Mouse (Mus musculus) erythroblast, embryonic 14.5 days (primary cell): ENCODE measurements around the gene Tenm3. TPM values are rescaled to one million over a fixed set of nuclear protein-coding genes. Genes with fewer than 3 reads are reported as not detected.

Experiments used
- H3K27me3 ChIP-seq: 2 replicates; pipeline ENCODE4 v1.6.1; 2012; ENCODE audit warnings: inconsistent platforms; ENCODE audit not compliant: control insufficient read depth
- H3K36me3 ChIP-seq: 2 replicates; pipeline ENCODE4 v1.6.1; 2012; ENCODE audit warnings: mild to moderate bottlenecking, inconsistent platforms; ENCODE audit not compliant: control insufficient read depth
- H3K4me1 ChIP-seq: 2 replicates; pipeline ENCODE4 v1.6.1; 2012; ENCODE audit warnings: inconsistent platforms; ENCODE audit not compliant: control insufficient read depth
- H3K4me3 ChIP-seq: replicated peaks from 2 replicates; pipeline ENCODE3; 2012; ENCODE audit warnings: moderate library complexity, mild to moderate bottlenecking, inconsistent platforms
- H3K9me3 ChIP-seq: 2 replicates; pipeline ENCODE4 v1.6.1; 2012; ENCODE audit warnings: low read length, inconsistent platforms, mixed read lengths; ENCODE audit not compliant: control insufficient read depth
- GATA1 ChIP-seq: IDR thresholded peaks from 2 replicates; pipeline ENCODE4 v1.6.1; 2012; ENCODE audit warnings: low read length, inconsistent platforms, mixed read lengths
- TAL1 ChIP-seq: IDR thresholded peaks from 3 replicates; pipeline ENCODE4 v1.6.1; 2012; ENCODE audit warnings: low read length, inconsistent platforms, mixed read lengths
- polyA plus RNA-seq: library from polyadenylated mRNA; stranded (reverse); fragments of >175 nt; gene quantifications from 2 replicates; pipeline ENCODE4 v1.2.3, GENCODE M21; 2012

Tenm3 gene
- polyA plus RNA-seq, 1 experiment: under 0.01 TPM

GRCm38 (mm10) chr8:48764011-48764410 lies 79.7 kb downstream of the Tenm3 start:
- H3K36me3 ChIP-seq: no peaks in the 10 kb centered on the region
- H3K27me3 ChIP-seq: no peaks in the 10 kb centered on the region
- TF ChIP-seq GATA1 (no peak), TAL1 (no peak)
- H3K4me3 ChIP-seq: no peak overlapping the region
- H3K9me3 ChIP-seq: peaks cover 11% of the 10 kb centered on the region
- H3K4me1 ChIP-seq: no peaks in the 10 kb centered on the region

GRCm38 (mm10) chr8:48756874-48757273 lies 86.9 kb downstream of the Tenm3 start:
- TF ChIP-seq TAL1: no peak
- Histone ChIP-seq H3K27me3 (no peaks in the 10 kb centered on the region), H3K36me3 (no peaks in the 10 kb centered on the region), H3K4me3 (no peak overlapping the region), H3K9me3 (peaks cover 13% of the 10 kb centered on the region), H3K4me1 (no peaks in the 10 kb centered on the region)

- TF ChIP-seq GATA1 (no peak), TAL1 (no peak)
- Histone ChIP-seq H3K27me3 (no peaks in the 10 kb centered on the region), H3K4me1 (no peaks in the 10 kb centered on the region), H3K36me3 (no peaks in the 10 kb centered on the region), H3K4me3 (no peak overlapping the region), H3K9me3 (peaks cover 13% of the 10 kb centered on the region)
Observed at GRCm38 (mm10) chr8:48755492-48755891, 88.3 kb downstream of the Tenm3 start.

DNA sequence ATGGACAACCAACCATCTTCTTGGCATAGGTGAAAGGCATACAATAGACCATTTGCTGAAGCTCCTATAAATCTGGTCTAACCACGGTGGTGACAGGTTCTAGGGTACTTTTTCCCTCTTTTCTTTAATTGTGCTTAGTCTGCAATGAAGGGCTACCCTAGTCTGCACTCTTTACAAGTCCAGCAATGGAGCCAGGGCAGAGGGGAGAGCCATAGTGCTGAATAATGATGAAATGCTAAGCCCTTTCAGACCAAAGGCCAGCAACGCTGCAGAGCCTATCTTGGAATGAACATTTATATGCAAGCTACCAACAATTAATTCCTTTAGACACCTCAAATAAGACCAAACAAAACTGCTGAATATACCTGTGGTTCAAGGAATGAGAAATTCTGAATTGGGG lies 88.8 kb downstream of the Tenm3 start:
- peaks cover 13% of the 10 kb centered on the region for H3K9me3 ChIP-seq
- no peak for TF ChIP-seq GATA1
- no peak for TF ChIP-seq TAL1
- H3K4me1 ChIP-seq: no peaks in the 10 kb centered on the region
- H3K27me3 ChIP-seq: no peaks in the 10 kb centered on the region
- no peak overlapping the region for H3K4me3 ChIP-seq
- no peaks in the 10 kb centered on the region for H3K36me3 ChIP-seq

DNA sequence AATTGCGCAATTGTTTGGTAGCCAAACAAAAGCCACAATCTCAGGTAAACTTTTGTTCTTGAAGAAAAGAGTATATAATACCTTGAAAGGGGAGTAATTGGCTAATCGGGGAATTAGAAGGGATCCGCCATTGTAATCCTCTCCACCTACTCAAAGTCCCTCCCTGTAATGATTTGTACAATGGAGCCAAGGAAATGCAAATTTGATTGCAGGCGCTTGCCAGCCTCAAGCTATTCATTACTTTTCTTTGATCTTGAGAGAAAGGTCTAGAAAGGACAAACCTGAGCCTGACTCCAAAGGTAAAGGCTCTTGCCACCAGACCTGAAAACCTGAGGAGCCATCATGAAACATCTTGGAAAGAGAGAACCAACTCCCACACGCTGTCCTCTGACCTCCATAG lies 91.8 kb downstream of the Tenm3 start:
- no peak for TF ChIP-seq TAL1

DNA sequence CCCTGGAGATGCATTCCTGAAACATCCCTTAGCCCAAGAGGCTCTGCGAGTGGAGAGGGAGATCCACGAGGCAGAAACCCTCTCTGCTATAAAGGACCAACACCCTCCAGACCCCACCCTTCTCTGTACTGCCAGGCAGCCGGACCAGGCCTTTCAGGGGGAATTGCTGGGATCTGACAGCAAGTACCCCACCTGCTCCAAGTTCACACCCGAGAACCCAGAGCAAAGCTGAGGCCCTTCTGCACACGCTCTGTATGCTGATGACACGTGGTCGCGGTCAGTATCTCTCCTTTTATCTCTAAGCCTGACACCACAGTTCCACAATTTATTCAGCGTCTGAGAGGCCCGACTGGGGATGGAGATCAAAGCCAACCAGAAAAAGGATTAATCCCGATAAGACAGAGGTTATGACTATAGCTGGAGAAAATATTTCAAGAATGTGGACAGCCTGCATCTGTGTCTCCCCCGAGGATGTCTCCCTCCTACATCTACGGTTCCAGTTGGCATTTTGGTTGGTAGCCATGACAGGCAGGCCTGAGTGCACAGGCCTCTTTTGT lies 95.2 kb downstream of the Tenm3 start:
- H3K4me1 ChIP-seq: no peaks in the 10 kb centered on the region
- TF ChIP-seq TAL1: no peak
- no peak for TF ChIP-seq GATA1
- H3K36me3 ChIP-seq: no peaks in the 10 kb centered on the region
- H3K4me3 ChIP-seq: no peak overlapping the region
- H3K27me3 ChIP-seq: no peaks in the 10 kb centered on the region
- peaks cover 30% of the 10 kb centered on the region for H3K9me3 ChIP-seq

More for the DNA sequence above, 91.8 kb downstream of the Tenm3 start:
- Histone ChIP-seq H3K4me1 (no peaks in the 10 kb centered on the region), H3K27me3 (no peaks in the 10 kb centered on the region), H3K9me3 (peaks cover 17% of the 10 kb centered on the region), H3K4me3 (no peak overlapping the region), H3K36me3 (no peaks in the 10 kb centered on the region)

- H3K4me1 ChIP-seq: no peaks in the 10 kb centered on the region
- no peak overlapping the region for H3K4me3 ChIP-seq
- no peaks in the 10 kb centered on the region for H3K27me3 ChIP-seq
- peaks cover 35% of the 10 kb centered on the region for H3K9me3 ChIP-seq
- TF ChIP-seq GATA1 (no peak), TAL1 (no peak)
- H3K36me3 ChIP-seq: no peaks in the 10 kb centered on the region
Observed at GRCm38 (mm10) chr8:48743912-48744311, 99.8 kb downstream of the Tenm3 start.

- no peak overlapping the region for H3K4me3 ChIP-seq
- no peak for TF ChIP-seq GATA1
- TF ChIP-seq TAL1: no peak
- H3K36me3 ChIP-seq: no peaks in the 10 kb centered on the region
- no peaks in the 10 kb centered on the region for H3K4me1 ChIP-seq
- peaks cover 28% of the 10 kb centered on the region for H3K9me3 ChIP-seq
- H3K27me3 ChIP-seq: no peaks in the 10 kb centered on the region
Observed at GRCm38 (mm10) chr8:48742741-48743140, 101.0 kb downstream of the Tenm3 start.

GRCm38 (mm10) chr8:48740951-48741350 lies 102.8 kb downstream of the Tenm3 start:
- TF ChIP-seq TAL1 (no peak), GATA1 (no peak)

More at GRCm38 (mm10) chr8:48740951-48741350, 102.8 kb downstream of the Tenm3 start:
- Histone ChIP-seq H3K9me3 (peaks cover 23% of the 10 kb centered on the region), H3K36me3 (no peaks in the 10 kb centered on the region), H3K4me3 (no peak overlapping the region), H3K27me3 (no peaks in the 10 kb centered on the region), H3K4me1 (no peaks in the 10 kb centered on the region)
